Mouse (Mus musculus): ENCODE data around the gene Dop1b.

DNA sequence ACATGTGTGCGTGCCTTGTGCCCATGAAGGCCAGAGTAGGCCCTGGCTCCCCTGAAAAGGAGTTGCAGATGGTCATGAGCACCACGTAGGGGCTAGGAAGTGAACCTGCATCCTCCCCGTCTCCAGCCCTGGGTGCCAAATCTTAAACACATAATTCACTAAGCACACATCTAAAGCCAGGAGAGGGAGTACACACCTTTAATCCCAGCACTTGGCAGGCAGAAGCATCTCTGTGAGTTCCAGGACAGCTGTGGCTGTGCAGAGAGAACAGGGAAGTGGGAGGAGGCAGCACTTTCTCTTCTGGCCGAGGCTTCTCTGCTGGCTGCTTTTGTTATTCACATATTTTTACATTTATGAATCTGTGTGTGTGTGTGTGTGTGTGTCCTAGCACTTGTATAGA is 52.9 kb downstream of the Dop1b start:
- TF ChIP-seq CTCF (IDR thresholded peaks at IDR 0.05; ENCODE audit: low read depth, low read length), result no peak
- no peak for TF ChIP-seq POLR2A (IDR thresholded peaks at IDR 0.05; ENCODE audit: extremely low read depth, insufficient read depth, low read length)
